Mouse (Mus musculus): ENCODE results near the gene Fndc3a.
A peak's percentile ranks its signal among the peaks of the same experiment; 100 is the strongest.

The Fndc3a gene

GRCm38 (mm10) chr14:72532028-72532917 is 177.5 kb downstream of the Fndc3a start:
- DNase-seq: peak; percentile 25

DNA sequence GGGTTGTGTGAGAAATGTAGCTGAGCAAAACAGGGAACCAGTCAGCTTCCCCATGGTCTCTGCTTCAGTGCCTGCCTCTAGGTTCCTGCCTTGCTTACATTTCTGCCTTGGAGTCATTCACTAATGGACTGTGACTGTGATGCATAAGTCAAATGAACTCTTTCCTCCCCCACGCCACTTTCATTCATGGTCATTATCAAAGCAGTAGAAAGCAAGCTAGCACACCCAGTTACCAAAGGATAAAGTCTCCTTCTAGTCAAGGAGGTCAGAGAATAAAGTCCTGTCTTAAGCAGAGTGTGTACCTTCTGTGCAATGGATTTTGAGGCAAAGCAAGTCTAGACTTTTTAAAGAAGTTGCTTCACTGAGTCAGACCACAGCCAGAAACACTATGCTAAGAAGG is 182.7 kb downstream of the Fndc3a start:
- DNase-seq: no peak

GRCm38 (mm10) chr14:72519561-72519960 is 190.2 kb downstream of the Fndc3a start:
- DNase-seq: no peak

- no peak for DNase-seq
These were observed 191.0 kb downstream of the Fndc3a start for GRCm38 (mm10) chr14:72518786-72519185.

- DNase-seq: peak; percentile 42
These were observed 193.4 kb downstream of the Fndc3a start for GRCm38 (mm10) chr14:72516376-72516775.

DNA sequence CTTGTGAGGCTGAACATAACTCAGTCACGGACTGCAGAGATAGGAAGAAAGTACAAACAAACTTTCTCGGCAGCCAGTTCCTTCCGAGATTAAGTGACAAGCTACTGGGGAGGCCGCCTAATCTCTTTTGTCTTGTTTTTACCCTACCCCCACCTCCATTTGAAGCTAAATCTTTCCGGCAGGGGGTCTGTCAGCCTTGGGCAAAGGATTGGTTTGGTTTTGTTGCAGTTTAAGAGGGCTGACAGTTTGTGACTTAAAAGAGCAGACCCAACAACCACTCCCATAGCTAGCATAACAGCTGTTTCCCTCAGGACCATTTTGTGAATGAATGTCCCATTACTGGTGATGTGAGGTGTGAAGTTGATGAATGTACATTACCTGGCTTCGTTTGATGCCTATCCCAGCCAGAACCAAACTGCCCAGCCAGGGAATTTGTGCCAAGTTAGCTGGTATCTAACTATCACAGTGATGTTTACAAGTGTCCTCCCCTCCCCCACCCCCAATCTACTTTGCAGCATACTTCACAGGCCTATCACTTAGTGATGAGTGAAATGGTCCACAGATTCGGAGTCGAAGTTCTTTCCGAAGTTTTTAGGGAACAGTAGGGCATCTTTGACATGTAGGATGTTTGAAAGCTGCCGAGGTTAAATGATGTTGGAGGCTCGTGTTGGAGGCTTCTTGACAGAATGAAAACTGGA is 202.9 kb downstream of the Fndc3a start:
- no peak for DNase-seq

- DNase-seq: no peak
These were observed 203.6 kb downstream of the Fndc3a start for GRCm38 (mm10) chr14:72506018-72506722.

DNA sequence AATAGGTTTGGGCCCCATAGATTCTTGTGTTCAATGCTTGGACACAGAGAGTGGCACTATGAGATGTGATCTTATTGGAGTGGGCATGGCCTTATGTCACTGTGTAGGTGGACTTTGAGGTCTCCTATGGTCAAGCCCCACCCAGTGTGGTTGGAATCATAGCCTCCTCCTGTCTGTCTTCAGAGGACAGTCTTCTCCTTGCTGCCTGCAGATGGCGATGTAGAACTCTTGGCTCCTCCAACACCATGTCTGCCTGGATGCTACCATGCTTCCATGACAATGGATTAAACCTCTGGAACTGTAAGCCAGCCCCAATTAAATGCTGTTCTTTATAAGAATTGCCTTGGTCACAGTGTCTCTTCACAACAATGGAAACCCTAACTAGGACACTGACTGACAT is 204.8 kb downstream of the Fndc3a start:
- DNase-seq: no peak

DNA sequence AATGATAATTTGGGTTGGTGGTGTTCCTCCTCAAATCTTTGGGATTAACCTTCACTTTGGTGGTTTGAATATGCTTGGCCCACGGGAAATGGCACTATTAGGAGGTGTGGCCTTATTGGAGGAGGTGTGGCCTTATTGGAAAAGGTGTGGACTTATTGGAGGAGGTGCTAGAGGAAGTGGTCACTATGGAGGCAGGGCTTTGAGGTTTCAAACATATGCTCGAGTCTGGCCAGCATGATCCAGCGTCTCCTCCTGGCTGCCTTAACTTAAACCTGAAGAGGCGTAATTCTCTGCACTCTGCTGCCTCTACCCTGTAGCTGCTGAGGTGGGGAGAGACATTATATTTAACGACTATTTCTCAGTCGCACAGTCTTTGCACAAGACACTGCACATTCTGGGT is 206.6 kb downstream of the Fndc3a start:
- no peak for DNase-seq

DNA sequence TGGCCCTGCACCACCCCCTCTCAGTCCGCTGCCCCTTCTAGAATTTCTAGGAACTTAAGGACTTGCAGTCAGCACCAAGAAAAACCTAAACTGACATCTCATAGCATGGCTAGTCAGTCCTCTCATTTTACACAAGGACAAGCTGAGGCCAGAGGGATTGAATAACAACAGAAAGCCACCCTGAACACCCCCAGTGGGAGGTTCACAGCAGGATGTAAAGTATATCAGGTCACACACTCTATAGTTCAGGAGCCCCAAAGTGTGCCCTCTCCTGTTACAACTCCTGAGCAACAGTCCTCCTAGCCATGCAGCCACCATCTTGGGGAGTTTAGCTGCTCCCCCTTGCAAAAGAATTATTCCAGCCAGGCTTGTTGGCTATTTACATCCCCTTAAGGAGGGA is 216.0 kb downstream of the Fndc3a start:
- DNase-seq: no peak

- no peak for DNase-seq
These were observed 218.1 kb downstream of the Fndc3a start, which contains the start of gene Gm9195 for GRCm38 (mm10) chr14:72491738-72492137. Gene Gm9195, minus strand, starts transcription at chr14:72491838.

DNA sequence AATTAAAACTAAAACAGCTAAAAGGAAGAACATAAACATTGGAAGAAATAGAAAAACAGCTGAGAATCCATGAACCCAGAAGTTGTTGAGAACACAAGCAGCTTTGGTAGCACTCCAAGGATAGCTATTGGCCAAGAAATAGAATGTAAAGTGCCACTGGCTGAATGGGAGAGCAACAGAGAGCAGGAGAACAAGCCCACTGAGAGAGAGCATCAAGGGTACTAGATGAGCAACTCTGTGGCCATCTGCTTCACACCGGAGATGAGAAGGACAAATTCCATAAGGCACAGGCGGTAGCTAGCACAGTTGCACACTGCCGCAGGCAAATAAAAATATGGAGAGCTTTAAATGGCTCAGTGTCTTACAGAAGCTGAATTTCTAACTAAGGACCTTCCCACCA is 219.4 kb downstream of the Fndc3a start:
- DNase-seq: no peak

Measured in right cerebral cortex, postnatal 4 days (tissue).